16 mouse cellular contexts compared by ENCODE assay signal in genomic region chr10:18859632-18860031, GRCm38 (mm10). TPM values are rescaled to one million over a fixed set of nuclear protein-coding genes. Genes with fewer than 3 reads are reported as not detected.
DNase-seq lines count a peak whose midpoint lies in the region; ATAC-seq lines count a peak whose summit lies in the region.
"Had no signal": no experiment of that assay in that cellular context is flagged by ENCODE, and none has a peak within 500 bp of the region (broad histone marks: within the 10 kb centered on the region; RNA-seq: fewer than 3 reads in every experiment).

No protein-coding gene starts in this region.

- H3K9me3 ChIP-seq in heart, embryonic 15.5 days (replicated peaks), result no peaks in the 10 kb centered on the region
- H3K9me3 ChIP-seq in neural tube, embryonic 12.5 days, result no peaks in the 10 kb centered on the region
- no peaks in the 10 kb centered on the region for H3K9me3 ChIP-seq in intestine, embryonic 15.5 days
- H3K9me3 ChIP-seq: forebrain, embryonic 12.5 days; hindbrain, embryonic 12.5 days; midbrain, embryonic 15.5 days had no signal

- no peak for DNase-seq in heart, postnatal 25 days (ENCODE audit: low spot score)
- no peak for DNase-seq in neural tube, embryonic 10.5 days (ENCODE audit: extremely low spot score, low spot score)
- DNase-seq in yolk sac, embryonic 10.5 days (ENCODE audit: low spot score), result peak; percentile 38
- no peak for DNase-seq in layer of hippocampus, postnatal 10 days (ENCODE audit: low spot score in 2 of 2)
- DNase-seq: cerebellum, postnatal 36 days; kidney, postnatal 36 days; layer of hippocampus, postnatal 36 days; lung, adult 2 months; lung, postnatal 4 days; right cerebral cortex, postnatal 4 days had no signal

- intact Hi-C loops in heart, postnatal 25 days (cut with DNase I), result no loop called here

- peaks cover 7% of the 10 kb centered on the region for H3K36me3 ChIP-seq in heart, embryonic 15.5 days
- H3K36me3 ChIP-seq in neural tube, embryonic 12.5 days, result no peaks in the 10 kb centered on the region
- no peaks in the 10 kb centered on the region for H3K36me3 ChIP-seq in intestine, embryonic 15.5 days
- H3K36me3 ChIP-seq: forebrain, embryonic 12.5 days; hindbrain, embryonic 12.5 days; midbrain, embryonic 15.5 days had no signal

- ATAC-seq in heart, embryonic 15.5 days (replicated peaks; ENCODE audit: insufficient number of reproducible peaks, insufficient read depth, low FRiP score, low read depth), result peak; percentile 22; the same call in 1 of the 2 replicates
- ATAC-seq in neural tube, embryonic 12.5 days (ENCODE audit: low FRiP score, low read depth), result 0 out of 2 replicates have a peak, but pooled peaks have one; percentile 29
- peak; percentile 89 for ATAC-seq in intestine, embryonic 15.5 days
- ATAC-seq: midbrain, embryonic 15.5 days had no signal

- no peak overlapping the region for H3K4me2 ChIP-seq in heart, embryonic 15.5 days
- no peak overlapping the region for H3K4me2 ChIP-seq in neural tube, embryonic 12.5 days (replicated peaks)
- H3K4me2 ChIP-seq in intestine, embryonic 15.5 days (replicated peaks), result no peak overlapping the region
- H3K4me2 ChIP-seq: forebrain, embryonic 12.5 days; hindbrain, embryonic 12.5 days; midbrain, embryonic 15.5 days had no signal

- WGBS in heart, embryonic 15.5 days, result 48% methylated on average over 3 of the region's 3 CpGs
- 73% methylated on average over 3 of the region's 3 CpGs for WGBS in neural tube, embryonic 12.5 days
- 37% methylated on average over 3 of the region's 3 CpGs for WGBS in intestine, embryonic 15.5 days

- H3K9ac ChIP-seq in heart, embryonic 15.5 days, result no peak overlapping the region
- no peak overlapping the region for H3K9ac ChIP-seq in neural tube, embryonic 12.5 days
- no peak overlapping the region for H3K9ac ChIP-seq in intestine, embryonic 15.5 days
- H3K9ac ChIP-seq: forebrain, embryonic 12.5 days; hindbrain, embryonic 12.5 days; midbrain, embryonic 15.5 days had no signal

- H3K4me1 ChIP-seq in heart, embryonic 15.5 days (replicated peaks), result peaks cover 16% of the 10 kb centered on the region
- H3K4me1 ChIP-seq in neural tube, embryonic 12.5 days, result no peaks in the 10 kb centered on the region
- H3K4me1 ChIP-seq in intestine, embryonic 15.5 days (replicated peaks), result no peaks in the 10 kb centered on the region
- H3K4me1 ChIP-seq: hindbrain, embryonic 12.5 days; midbrain, embryonic 15.5 days had no signal

- H3K27me3 ChIP-seq in heart, embryonic 15.5 days, result no peaks in the 10 kb centered on the region
- no peaks in the 10 kb centered on the region for H3K27me3 ChIP-seq in neural tube, embryonic 12.5 days (replicated peaks)
- H3K27me3 ChIP-seq in intestine, embryonic 15.5 days (replicated peaks), result no peaks in the 10 kb centered on the region
- H3K27me3 ChIP-seq: forebrain, embryonic 12.5 days; hindbrain, embryonic 12.5 days; midbrain, embryonic 15.5 days had no signal

- H3K27ac ChIP-seq in heart, embryonic 15.5 days, result no peak overlapping the region
- H3K27ac ChIP-seq in neural tube, embryonic 12.5 days, result no peak overlapping the region
- no peak overlapping the region for H3K27ac ChIP-seq in intestine, embryonic 15.5 days
- H3K27ac ChIP-seq: forebrain, embryonic 12.5 days; hindbrain, embryonic 12.5 days; midbrain, embryonic 15.5 days had no signal

- H3K4me3 ChIP-seq in heart, embryonic 15.5 days, result no peak overlapping the region
- H3K4me3 ChIP-seq in neural tube, embryonic 12.5 days, result no peak overlapping the region
- no peak overlapping the region for H3K4me3 ChIP-seq in intestine, embryonic 15.5 days (replicated peaks)
- H3K4me3 ChIP-seq: forebrain, embryonic 12.5 days; hindbrain, embryonic 12.5 days; midbrain, embryonic 15.5 days had no signal

RNA-seq across cellular contexts. Expression of gene Perp, which starts 14.8 kb away (rescaled TPM):
- polyA plus RNA-seq in heart, embryonic 15.5 days (2015; fragmentation: Nextera tagmentation; extraction: Ambion mirVana), result 162 and 194 TPM in 2 replicates
- 100 to 1,000 TPM; 121 to 130 TPM for total RNA-seq in heart, postnatal 25 days (2021)
- polyA plus RNA-seq in neural tube, embryonic 12.5 days (2016; fragmentation: Nextera tagmentation; extraction: Ambion mirVana), result 7.5 and 7.6 TPM in 2 replicates
- 47.6 and 48.4 TPM in 2 replicates for polyA plus RNA-seq in intestine, embryonic 15.5 days (2015; fragmentation: Nextera tagmentation; extraction: Ambion mirVana)
- 1 to 10 TPM; 4.5 to 4.6 TPM for total RNA-seq in layer of hippocampus, postnatal 10 days (2021)

Comparison
In these comparisons a context has a peak if more than half of its experiments do, and no peak if none do; other contexts are left out.
1. ATAC-seq: peak in every context shown above with its lines; median percentile 89 in intestine, embryonic 15.5 days; 29 in neural tube, embryonic 12.5 days; 22 in heart, embryonic 15.5 days.